Mouse (Mus musculus) heart, postnatal 14 days (tissue): ENCODE measurements at regions not wholly inside any gene's neighbourhood (a gene's known extent, or its start where the extent isn't known, plus 50 kb on each side); places are given as distances from the start of the nearest gene placed in this dataset.

ENCODE experiments used
- DNase-seq, 2 experiments: peaks; one replicate each; pipeline ENCODE4 v3.0.0; 2021 to 2022
- intact Hi-C: fragments of 180-260 bp; cut with DNase I; formaldehyde crosslinking; loops from one replicate; pipeline ENCODE4 v1.15.1; 2025

DNA sequence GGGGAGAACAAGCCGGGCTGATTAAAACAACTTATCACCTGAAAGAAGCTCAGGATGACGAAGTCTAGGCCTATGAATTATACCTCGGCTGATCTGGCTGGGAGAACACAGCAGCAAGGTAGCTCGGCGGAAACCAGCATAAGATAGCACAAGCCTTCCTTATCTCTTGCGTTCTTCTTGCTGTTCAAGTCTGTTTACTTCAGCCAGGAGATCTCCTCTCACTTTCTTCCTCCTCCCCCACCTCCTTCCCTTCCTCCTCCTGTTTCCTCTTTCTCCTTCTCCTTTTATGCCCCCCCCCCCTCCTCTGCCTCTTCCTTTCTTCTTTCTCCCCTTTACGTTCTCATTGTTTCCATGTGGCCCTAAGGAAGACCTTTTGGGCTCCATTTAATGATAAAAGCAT, 168.2 kb downstream of the Adra2a start:
- intact Hi-C loops: no loop called here
- DNase-seq: no peak

DNA sequence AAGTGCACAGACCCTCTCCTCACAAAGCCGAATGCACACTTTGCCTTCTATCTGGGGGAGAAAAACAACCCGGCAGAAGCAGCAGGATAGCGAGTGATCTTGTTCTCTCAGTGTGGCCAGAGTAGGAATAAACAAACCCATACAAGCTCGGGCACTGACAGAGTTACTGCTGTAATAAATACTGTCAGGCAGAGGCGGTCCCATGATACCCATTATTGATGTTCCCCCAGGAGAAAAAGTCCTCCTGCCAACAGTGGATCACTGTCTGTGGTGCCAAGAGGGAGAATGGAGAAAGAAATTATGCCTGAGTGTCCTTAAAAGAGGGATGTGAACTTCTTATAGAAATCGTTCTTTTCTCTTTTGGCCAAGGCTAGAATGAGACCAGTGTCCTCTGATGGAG, 200.2 kb downstream of the Adra2a start:
- no peak for DNase-seq
- intact Hi-C loops: no loop called here

DNA sequence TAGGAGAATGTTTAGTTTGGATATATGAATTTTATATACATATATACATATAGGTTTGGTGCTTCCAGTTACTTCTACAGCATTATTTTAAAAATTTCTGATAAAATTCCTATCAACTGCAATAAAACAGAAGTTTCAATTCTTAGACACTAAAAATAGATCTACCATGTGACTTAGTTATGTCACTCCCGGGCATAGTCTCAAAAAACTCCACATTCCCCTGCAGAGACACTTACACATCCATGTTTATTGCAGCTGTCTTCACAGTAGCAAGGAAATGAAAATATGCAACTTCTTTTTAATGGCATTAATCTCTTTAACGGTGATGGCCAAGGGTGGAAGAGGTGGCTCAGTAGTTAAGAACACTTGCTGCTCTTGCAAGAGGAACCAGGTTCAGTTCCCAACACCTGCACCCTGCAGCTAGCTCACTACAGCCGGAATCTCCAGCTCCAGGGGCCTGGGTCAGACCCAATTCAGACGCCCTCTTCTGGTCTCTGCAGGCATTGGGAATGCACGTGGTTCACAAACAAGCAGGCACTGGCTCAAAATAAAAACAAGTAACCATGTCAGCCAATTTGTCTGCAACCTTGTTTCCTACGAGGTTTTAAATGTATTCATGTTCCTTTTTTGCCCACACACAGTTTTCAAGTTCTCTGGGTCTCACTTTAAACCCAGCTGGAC, 204.4 kb downstream of the Adra2a start:
- intact Hi-C loops: no loop called here
- DNase-seq: peak; percentile 17 to 27

DNA sequence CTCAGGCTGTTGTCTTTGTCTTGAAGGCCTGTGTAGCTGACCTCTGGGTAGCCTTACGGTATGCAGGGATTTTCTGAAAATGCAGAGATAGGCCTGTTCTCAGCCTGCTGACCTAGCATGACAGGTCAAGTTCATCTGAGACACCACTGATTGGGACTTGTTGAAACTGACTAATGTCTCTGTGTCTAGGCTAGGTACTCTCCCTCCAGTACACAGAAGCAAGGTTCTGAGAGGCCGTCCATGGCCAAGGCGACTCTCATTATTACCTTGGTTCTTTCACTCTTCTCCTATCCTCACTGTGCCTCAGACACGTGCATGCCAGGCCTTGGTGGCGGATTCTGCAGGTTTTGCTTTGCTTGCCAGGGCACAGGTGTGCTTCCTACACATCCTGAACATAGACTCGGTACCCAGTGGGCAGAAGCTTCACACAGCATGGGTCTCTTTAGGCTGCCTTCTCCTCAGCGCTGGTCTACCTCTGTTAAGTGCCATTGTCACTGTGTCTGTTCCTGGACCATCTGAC, 208.3 kb downstream of the Adra2a start:
- DNase-seq: no peak
- intact Hi-C loops: loop anchor here (10.0 kb wide), 1 partner anchor 207 kb away; the partner anchor contains the start of gene Adra2a

DNA sequence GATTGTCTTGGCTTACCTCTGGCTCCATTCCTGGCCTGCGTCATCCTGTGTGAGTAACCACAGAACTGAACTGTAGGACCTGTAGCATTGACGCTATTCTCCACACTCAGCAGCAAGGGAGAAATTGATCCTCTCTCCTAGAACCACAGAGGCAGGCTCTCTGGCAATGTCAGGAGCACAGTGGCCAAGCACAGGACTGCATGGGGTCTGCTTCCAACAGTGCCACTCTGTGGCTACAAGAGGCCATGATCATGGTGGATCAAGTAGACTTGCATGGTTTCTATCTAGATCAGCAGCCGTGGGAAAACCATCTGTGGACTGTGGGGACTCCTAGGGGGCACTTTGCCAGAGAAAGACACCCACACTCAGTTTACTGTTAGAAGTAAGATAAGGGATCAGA, 213.9 kb downstream of the Adra2a start:
- DNase-seq: no peak
- intact Hi-C loops: loop anchor here (10.0 kb wide), 1 partner anchor 213 kb away; the partner anchor contains the start of gene Adra2a

DNA sequence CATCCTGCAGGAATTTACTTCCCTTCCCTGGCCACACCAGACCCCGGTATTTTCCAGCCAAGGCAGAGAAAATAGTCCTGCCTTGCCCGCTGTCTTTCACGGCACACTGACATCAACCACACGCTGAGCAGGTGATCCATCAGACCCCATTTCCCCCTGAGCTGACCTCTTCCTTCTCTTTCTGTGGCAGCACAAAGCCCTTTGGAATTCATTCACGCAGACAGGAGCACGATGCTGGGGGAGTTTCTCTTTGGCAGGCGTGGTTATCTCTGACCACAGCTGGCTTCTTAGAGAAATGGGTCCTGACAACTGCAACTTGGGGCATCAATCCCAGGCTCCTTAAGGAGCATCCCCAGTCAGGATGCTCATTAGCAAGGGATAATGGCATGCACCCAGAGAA, 215.2 kb downstream of the Adra2a start:
- no peak for DNase-seq
- intact Hi-C loops: loop anchor here (10.0 kb wide), 1 partner anchor 214 kb away; the partner anchor contains the start of gene Adra2a

DNA sequence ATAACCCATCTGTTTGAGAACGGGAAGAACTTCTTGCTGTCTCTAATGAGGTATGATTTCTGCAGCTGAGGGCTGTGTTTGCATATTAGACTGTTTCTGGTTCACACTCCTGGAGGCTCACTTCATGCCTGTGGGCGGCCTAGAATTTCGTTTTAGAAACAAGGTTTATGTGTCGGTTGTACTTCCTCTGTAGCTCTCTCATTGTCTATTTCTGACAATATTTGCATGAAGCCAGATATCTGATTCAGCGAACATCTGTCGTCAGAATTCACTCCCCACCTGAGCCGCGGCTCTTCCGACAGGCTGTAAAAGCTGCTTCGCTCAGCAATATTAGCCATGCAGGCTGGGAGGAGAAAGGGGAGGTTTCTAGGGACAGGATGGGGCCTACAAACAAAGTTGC, 233.4 kb downstream of the Adra2a start:
- no peak for DNase-seq
- intact Hi-C loops: no loop called here

DNA sequence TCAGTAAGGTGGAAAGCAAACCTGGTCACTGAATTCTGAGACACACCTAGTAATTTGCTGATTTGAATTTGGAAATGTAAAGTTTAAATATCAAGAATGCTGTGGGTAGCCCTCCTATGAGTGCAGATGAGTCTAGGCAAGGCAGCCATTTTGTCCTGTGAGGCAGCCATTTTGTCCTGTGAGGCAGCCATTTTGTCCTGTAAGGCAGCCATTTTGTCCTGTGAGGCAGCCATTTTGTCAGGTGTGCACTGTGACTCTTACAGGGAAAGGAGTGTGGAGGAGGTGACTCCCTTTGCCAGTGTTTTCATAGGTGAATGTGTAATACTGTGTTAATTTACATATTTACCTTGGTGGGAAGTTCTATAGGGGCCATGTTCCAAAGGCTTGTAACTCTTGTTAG, 241.5 kb downstream of the Adra2a start:
- intact Hi-C loops: no loop called here
- no peak for DNase-seq

DNA sequence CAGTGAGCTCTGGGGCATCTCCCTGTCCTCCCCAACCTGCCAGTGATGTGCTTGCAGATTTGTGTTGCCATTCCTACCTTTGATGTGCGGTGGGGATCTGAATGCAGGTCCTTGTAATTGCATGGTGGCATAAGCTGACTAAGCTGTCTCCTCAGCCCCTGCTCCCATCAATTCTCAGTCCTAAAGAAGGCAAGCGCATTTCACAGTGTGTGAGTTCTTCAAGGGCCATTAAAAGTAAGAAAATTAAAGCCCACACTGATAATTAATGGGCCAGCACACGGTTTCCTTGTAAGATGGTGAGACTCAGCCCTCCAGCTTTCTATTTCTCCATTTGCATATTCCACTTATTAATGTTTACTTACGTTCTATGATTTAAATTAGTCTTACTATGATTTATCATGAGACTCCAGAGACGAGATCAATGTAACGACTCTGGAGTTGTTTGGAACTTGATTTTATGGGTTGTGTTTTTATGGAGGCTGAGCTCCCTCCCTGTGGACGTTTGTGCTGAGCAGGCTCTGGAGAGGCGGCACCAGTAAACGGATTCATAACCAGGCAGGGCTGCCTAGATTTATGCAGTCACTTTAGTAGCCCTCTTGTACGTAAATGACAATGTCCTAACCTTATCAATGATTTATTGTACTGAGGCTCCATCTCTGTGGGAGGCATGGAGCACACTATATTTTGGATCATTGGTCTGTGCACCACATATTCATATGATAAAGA, 253.9 kb downstream of the Adra2a start:
- intact Hi-C loops: no loop called here
- no peak for DNase-seq

DNA sequence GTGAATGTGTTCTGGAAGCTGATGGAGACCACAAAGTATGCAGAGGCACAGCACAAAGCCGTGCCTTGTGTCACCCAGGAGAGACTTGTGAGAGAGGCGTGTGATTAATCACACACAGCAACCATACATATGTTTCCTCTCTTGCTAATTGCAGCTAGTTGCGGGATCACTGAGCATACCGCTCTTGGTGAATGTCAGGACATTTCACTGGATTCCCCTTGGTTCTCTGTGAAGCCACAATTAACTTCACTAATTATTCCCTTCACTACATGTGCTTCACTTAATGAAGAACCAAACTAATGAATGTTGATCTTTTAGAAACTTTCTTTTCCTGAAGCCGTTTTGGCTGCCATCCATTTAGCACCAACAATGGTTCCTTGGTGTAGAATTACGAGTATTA, 267.3 kb downstream of the Adra2a start:
- intact Hi-C loops: no loop called here
- no peak for DNase-seq

DNA sequence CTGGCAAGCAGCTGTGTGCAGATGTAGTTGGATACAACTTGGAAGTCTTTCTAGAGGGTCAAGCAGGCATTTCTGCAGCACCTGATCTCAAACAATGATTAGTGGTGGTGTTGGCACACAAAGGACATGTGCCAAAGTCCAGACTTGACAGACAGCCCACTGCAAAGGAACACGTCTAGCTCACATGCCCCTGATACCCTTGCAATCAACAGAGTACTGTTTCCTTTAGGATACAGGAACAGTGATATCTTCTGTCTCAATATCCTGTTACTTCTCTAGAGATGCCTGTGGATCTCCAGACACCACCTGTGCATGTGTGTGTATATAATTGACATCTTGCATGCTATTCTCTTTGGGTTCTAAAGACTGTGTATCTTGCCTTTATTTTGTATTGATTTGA, 267.8 kb downstream of the Adra2a start:
- no peak for DNase-seq
- intact Hi-C loops: no loop called here

DNA sequence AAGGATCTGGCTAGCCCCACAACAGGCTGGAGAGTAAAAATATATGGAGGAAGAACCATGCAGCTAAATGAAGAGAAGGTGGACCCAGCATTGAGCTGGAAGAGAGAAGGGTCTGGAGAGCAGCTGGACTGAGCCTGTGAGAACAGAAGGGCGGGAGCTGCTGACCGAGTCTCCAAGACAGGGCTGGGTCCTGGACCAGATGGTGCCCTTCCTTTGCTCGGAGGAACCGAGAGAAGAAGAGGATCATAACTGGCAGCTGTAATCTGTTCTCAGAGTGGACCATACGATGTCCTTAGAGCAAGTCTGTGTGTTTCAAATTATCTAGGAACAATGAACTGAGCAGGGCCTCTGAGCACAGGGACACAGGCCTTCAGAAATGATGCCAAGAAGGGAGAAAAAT, 279.3 kb downstream of the Adra2a start:
- DNase-seq: no peak
- intact Hi-C loops: no loop called here

DNA sequence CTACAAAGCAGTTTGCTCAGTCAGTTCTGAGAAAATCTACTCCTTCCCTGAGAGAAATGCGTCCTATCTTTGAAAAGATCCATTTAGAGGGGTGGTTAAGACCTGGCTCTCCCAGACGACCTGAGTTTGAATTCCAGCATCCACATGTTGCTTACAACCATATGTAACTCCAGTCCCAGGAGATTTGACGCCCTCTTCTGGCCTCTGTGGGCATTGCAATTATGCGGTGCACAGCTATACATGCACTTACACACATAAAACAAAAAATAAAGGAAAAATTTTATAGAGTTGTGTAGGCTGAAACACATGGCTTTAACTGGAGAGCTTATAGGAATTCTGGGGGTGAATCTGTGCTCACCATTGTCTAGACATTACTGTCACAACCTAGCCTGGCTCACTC, 281.0 kb downstream of the Adra2a start:
- no peak for DNase-seq
- intact Hi-C loops: no loop called here

DNA sequence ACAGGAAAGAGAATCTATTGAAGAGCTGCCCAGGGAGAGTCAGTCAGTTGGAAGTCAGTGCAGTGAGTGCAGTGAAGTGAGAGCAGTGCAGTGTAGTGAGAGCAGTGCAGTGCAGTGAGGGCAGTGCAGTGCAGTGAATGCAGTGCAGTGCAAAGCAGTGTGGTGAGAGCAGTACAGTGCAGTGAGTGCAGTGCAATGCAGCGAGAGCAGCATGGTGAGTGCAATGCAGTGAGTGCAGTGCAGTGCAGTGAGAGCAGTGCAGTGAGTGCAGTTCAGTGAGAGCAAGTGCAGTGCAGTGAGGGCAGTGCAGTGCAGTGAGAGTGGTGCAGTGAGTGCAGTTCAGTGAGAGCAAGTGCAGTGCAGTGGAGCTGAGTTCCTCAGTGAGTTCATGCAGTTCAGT, 288.2 kb downstream of the Adra2a start:
- intact Hi-C loops: no loop called here
- no peak for DNase-seq

DNA sequence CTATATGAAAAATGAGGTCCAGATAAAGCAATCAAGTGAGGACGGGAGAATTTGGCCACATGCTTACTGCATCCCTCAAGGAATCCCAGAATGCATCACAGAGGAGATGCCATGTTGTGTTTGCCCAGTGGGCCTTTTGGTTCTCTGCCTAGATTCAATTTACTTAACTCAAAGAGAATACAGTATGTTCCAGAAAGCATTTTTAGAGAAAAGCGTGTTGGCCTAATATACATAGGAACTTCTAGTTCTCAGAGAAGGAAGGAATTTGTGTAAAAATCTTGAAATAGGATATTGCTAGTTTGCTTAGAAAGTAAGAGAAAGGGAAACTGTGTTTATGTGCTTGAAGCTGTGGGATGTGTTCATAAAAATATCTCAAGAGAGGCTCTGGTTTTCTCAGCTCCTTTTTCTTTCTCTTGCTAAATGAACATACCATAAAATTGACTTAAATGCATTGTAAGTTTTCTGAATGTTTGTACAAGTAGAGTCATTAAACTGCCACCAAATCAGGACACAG, 296.9 kb downstream of the Adra2a start:
- intact Hi-C loops: no loop called here

DNA sequence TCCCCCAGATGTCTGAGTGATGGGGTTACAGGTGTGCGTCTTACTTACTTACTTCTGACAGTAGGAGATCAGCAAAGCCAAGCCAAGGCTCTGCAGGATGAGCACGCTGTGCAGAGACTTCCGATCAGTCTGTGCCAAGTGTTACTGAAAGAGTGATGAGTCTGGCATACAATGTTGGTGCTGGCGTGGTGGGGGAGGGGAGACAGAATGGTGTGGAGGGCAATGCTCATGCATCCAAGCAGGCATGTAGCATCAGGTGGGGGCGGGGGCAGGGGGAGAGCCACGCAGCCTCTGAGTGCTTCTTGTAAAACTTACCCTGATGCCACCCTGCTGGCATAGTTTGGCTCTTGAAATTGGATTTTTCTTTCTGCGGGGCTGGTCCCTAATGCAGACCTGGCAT, 315.8 kb downstream of the Adra2a start:
- DNase-seq: no peak
- intact Hi-C loops: no loop called here

More for the DNA sequence above, 296.9 kb downstream of the Adra2a start:
- DNase-seq: no peak

DNA sequence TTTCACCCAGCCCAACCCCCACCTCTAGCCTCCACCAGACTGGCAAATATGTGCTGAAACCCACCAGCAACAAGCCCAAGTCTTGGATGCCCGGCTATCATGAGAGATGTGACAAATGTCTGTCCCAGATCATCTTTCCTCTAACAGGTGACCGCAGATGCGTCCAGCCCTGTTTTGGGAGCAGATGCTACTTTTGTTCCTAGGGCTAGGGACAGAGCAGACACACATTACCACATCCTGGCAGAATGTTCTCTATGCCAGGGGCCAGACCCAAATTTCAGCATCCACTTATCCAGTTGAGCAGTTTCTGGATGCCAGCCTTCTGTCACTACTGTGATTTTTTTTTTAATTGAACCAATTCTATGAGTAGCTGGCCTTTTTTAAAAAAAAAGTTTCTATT, 316.7 kb downstream of the Adra2a start:
- intact Hi-C loops: no loop called here
- DNase-seq: no peak

DNA sequence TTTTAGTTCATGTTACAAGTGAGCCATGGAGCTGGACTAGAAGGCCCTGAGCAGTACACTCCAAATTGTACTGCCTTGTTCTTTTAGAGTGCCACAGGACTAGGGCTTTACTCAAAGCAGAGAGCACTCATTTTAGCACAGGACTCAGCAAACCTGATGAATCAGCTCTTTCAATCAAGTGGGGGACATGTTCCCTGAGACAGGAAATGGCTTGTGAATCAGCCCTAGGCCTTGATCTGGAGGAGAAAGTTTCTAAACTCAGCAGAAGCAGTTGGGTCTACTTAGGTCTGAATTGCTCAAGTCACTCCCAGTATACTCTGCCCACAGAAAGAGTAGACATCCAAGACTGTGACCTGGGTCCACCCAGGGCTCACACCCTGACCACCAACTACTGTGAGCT, 341.1 kb downstream of the Adra2a start:
- intact Hi-C loops: no loop called here
- no peak for DNase-seq

DNA sequence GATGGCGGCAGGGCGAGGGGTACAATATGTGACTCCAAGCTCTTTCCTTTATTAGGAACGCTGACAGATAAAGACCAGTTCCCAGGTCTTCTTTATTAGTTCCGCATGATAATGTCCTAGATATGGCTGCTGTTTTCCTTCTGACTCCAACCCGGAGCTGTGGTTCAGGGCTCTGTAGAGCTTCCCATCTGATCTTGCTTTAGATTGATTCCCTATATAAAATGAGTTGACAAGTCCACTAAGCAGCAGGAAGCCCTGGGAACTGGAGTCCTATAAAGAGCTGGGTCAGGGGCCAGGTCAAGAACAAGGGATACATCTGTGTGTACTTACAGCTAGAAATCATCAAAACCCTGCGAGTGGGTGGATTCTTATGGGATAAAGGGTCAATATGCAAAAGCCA, 347.5 kb downstream of the Adra2a start:
- intact Hi-C loops: no loop called here
- DNase-seq: no peak

DNA sequence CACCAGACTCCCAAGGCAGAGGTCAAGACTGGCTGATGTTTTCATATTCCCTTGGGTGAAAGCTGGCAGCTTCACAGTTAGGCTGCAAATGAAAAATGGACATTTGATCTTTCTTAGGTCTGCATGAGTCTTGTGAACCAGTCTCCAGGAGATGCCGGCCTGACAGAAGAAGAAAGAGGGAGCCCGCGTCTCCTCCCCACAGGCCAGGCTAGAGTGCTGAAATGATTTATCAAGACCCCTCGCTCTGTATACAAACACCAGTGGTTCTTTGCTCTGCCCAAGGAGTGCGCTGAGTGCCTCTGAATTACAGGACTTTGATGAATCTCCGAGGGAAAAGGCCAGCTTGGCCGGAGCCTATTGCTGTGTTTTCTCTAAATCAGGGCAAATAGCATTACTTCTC, 355.7 kb downstream of the Adra2a start:
- DNase-seq: no peak
- intact Hi-C loops: no loop called here

DNA sequence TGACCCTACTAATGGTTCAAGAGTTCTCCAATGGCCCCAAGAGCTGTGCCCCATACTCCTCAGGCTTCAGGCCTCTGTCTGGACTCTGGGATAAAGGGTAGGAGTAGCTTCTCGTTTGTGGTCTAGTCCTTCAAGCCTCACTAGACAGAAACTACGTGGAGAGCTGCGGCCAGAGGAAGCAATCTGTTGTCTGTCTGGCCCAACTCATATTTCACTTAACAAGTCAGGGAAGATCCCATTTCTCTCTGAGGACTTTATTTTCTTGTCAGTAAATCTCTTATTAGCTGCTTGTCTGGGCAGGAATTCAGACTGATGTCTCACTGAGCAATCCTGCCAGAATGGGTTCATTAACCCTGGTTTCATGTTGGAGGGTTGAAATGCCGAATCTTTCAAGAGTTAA, 364.0 kb downstream of the Adra2a start:
- intact Hi-C loops: no loop called here
- DNase-seq: no peak

DNA sequence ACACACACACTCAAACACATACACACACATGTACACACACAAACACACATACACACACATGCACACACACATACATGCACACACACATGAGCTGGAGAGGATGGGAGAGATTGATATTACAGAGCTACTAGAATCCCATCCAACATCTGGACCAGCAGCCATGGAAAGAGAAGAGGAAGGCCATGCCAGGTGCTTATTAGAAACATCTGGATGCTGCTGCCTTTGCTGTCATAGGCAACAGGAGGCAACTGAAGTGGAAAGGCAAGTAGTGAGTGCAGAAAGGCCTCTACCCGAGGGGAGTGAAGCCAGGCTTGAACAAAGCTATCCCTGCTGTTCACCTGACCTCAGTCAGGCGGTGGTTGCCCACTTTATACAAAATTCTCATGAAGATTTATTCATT, 385.1 kb downstream of the Adra2a start:
- intact Hi-C loops: no loop called here
- no peak for DNase-seq
